Mouse (Mus musculus) thymus, adult 2 months (tissue): Measurements from ENCODE around the gene Wdr26.

Experiments
- CTCF ChIP-seq: fragments of 200-500 bp; IDR thresholded peaks from 2 replicates; pipeline ENCODE4 v1.5.1; 2012; ENCODE audit warnings: mild to moderate bottlenecking, control low read depth, low read length, moderate library complexity, borderline replicate concordance; ENCODE audit not compliant: control insufficient read depth, poor library complexity, insufficient read depth; ENCODE audit errors: extremely low read depth
- POLR2A ChIP-seq: fragments of 200-500 bp; IDR thresholded peaks from 2 replicates; pipeline ENCODE4 v1.6.1; 2012; ENCODE audit warnings: mild to moderate bottlenecking, low read length, control low read depth, moderate library complexity; ENCODE audit not compliant: control insufficient read depth, poor library complexity, insufficient read depth; ENCODE audit errors: extremely low read depth

GRCm38 (mm10) chr1:181168377-181168776, 43.4 kb downstream of the Wdr26 start:
- TF ChIP-seq CTCF (no peak), POLR2A (no peak)
